Mouse (Mus musculus) liver, adult 2 months (tissue): ENCODE measurements around the gene Map2k5.

Experiments
- CTCF ChIP-seq: fragments of 200-500 bp; IDR thresholded peaks from 2 replicates; pipeline ENCODE4 v1.5.1; 2011; ENCODE audit warnings: low read depth, low read length, control low read depth
- POLR2A ChIP-seq: fragments of 200-500 bp; IDR thresholded peaks from 2 replicates; pipeline ENCODE4 v1.6.1; 2011; ENCODE audit warnings: low read length, control low read depth; ENCODE audit not compliant: insufficient read depth; ENCODE audit errors: extremely low read depth

DNA sequence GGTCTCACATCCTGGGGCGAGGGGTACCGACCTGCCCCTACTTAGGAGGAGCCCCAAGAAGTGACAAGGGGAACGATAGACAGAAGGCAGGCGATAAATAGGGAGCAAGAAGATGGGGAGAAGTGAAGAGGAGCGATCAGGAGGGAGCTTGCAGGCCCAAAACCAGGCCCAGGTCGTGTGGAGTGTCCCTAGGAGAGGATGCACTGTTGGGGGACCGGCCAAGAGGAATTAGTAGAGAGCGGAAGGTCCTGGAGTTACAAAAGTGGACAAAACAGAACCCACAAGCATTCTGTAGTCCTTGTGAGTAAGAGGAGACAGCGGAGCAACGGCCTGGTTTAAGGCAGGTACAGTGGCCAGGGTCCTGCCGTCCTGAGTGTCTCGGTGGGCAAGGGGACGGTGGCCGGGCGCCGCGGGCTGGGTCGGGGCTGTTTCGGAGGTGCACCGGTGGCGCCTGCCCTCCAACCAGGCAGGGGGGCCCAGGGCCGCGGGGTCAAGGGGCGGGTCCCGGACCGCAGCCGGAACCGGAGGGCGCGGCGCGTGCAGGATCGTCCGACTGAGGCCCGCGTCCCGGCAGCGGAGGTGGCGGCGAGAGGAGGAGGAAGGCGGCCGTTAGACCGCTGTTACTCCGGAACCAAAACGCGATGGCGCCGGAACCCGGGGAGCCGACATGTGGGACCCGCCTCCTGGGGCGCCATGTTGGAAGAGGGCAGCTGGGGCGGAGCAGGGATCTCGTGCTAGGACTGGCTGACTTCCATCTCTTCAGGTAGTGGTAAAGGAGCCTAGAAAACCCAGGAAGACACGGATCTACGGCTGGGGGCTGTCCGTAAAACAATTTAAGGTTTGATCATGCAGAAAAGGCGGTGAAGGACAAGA is at the start of gene Map2k5:
- TF ChIP-seq CTCF (no peak), POLR2A (peak; percentile 46; the same call in 1 of the 2 replicates)
